Mouse (Mus musculus) stomach, embryonic 15.5 days (tissue): ENCODE results near the gene Nbeal1. TPM values are rescaled to one million over a fixed set of nuclear protein-coding genes. Genes with fewer than 3 reads are reported as not detected.
A peak's percentile ranks its signal among the peaks of the same experiment; 100 is the strongest.

Source experiments
- ATAC-seq: fragments of 200-750 bp; cut with Nextera tagmentation; 2 replicates; pipeline ENCODE4 v1.8.0; 2017; ENCODE audit warnings: low read depth, moderate number of reproducible peaks, moderate TSS enrichment; ENCODE audit not compliant: insufficient read depth, low FRiP score
- H3K27ac ChIP-seq: fragments of 300-500 bp; sonication (generic); 2 replicates; pipeline ENCODE4 v1.5.1; 2015; ENCODE audit warnings: mild to moderate bottlenecking, inconsistent platforms
- H3K27me3 ChIP-seq: fragments of 300-500 bp; sonication (generic); replicated peaks from 2 replicates; pipeline ENCODE4 v1.6.1; 2015; ENCODE audit warnings: inconsistent platforms
- H3K36me3 ChIP-seq: fragments of 300-500 bp; sonication (generic); 2 replicates; pipeline ENCODE4 v1.6.1; 2015; ENCODE audit warnings: inconsistent platforms
- H3K4me1 ChIP-seq: fragments of 300-500 bp; sonication (generic); 2 replicates; pipeline ENCODE4 v1.6.1; 2015; ENCODE audit warnings: inconsistent platforms
- H3K4me2 ChIP-seq: fragments of 300-500 bp; sonication (generic); 2 replicates; pipeline ENCODE4 v1.6.1; 2015; ENCODE audit warnings: mild to moderate bottlenecking, inconsistent platforms
- H3K4me3 ChIP-seq: fragments of 300-500 bp; sonication (generic); replicated peaks from 2 replicates; pipeline ENCODE4 v1.5.1; 2015; ENCODE audit warnings: inconsistent platforms
- H3K9ac ChIP-seq: fragments of 300-500 bp; sonication (generic); 2 replicates; pipeline ENCODE4 v1.6.1; 2015; ENCODE audit warnings: inconsistent platforms
- H3K9me3 ChIP-seq: fragments of 300-500 bp; sonication (generic); 2 replicates; pipeline ENCODE4 v1.6.1; 2016; ENCODE audit warnings: inconsistent platforms
- WGBS: fragments of 180-500 bp; shearing (Covaris S2); methylation state at CpG from one replicate; pipeline ENCODE4 v1.1.7; 2015; 5-methylcytosine and 5-hydroxymethylcytosine counted together
- polyA plus RNA-seq: library from polyadenylated mRNA; unstranded; fragments of >200 nt; fragmentation: Nextera tagmentation; extraction: Ambion mirVana; gene quantifications from 2 replicates; pipeline ENCODE4 v1.2.1, GENCODE M21; 2015

Nbeal1 gene
- polyA plus RNA-seq, 1 experiment from 2014 or later: 7.8 TPM

GRCm38 (mm10) chr1:60345712-60346111 lies 165.3 kb downstream of the Nbeal1 start:
- Histone ChIP-seq H3K4me2 (no peak overlapping the region), H3K4me3 (no peak overlapping the region), H3K27me3 (no peaks in the 10 kb centered on the region), H3K9ac (no peak overlapping the region), H3K36me3 (no peaks in the 10 kb centered on the region), H3K4me1 (no peaks in the 10 kb centered on the region; the same call in 1 of the 2 replicates), H3K9me3 (peaks cover 5% of the 10 kb centered on the region; the same call in 1 of the 2 replicates), H3K27ac (peak overlapping the region; percentile 16; the same call in 1 of the 2 replicates)
- WGBS: 31% methylated on average over 2 of the region's 2 CpGs
- ATAC-seq: no peak

GRCm38 (mm10) chr1:60352786-60353185 lies 172.4 kb downstream of the Nbeal1 start:
- WGBS: 88% methylated on average over 5 of the region's 5 CpGs

GRCm38 (mm10) chr1:60361626-60362025 lies 181.2 kb downstream of the Nbeal1 start:
- Histone ChIP-seq H3K27ac (no peak overlapping the region), H3K27me3 (no peaks in the 10 kb centered on the region), H3K36me3 (no peaks in the 10 kb centered on the region), H3K9me3 (no peaks in the 10 kb centered on the region), H3K4me2 (no peak overlapping the region), H3K4me1 (no peaks in the 10 kb centered on the region), H3K9ac (no peak overlapping the region), H3K4me3 (no peak overlapping the region)
- whole genome bisulfite sequencing: 94% methylated on average over 1 of the region's 1 CpGs
- no peak for ATAC-seq

More at GRCm38 (mm10) chr1:60352786-60353185, 172.4 kb downstream of the Nbeal1 start:
- Histone ChIP-seq H3K27me3 (no peaks in the 10 kb centered on the region), H3K36me3 (0 out of 2 replicates have a peak, but pooled peaks cover 7% of the 10 kb centered on the region), H3K4me1 (no peaks in the 10 kb centered on the region), H3K9ac (no peak overlapping the region), H3K4me2 (no peak overlapping the region), H3K27ac (no peak overlapping the region), H3K4me3 (no peak overlapping the region), H3K9me3 (peaks cover 5% of the 10 kb centered on the region; the same call in 1 of the 2 replicates)
- no peak for ATAC-seq

- no peaks in the 10 kb centered on the region for H3K9me3 ChIP-seq
- H3K4me2 ChIP-seq: no peak overlapping the region
- H3K4me1 ChIP-seq: no peaks in the 10 kb centered on the region
- no peak overlapping the region for H3K27ac ChIP-seq
- no peak for ATAC-seq
- WGBS: 91% methylated on average over 1 of the region's 1 CpGs
- H3K9ac ChIP-seq: no peak overlapping the region
- no peaks in the 10 kb centered on the region for H3K27me3 ChIP-seq
- peaks cover 3% of the 10 kb centered on the region; the same call in 1 of the 2 replicates for H3K36me3 ChIP-seq
- H3K4me3 ChIP-seq: no peak overlapping the region
Observed at GRCm38 (mm10) chr1:60376556-60376955, 196.2 kb downstream of the Nbeal1 start.

GRCm38 (mm10) chr1:60381910-60382309 lies 201.5 kb downstream of the Nbeal1 start:
- no peaks in the 10 kb centered on the region for H3K27me3 ChIP-seq
- no peak overlapping the region for H3K4me2 ChIP-seq
- H3K9ac ChIP-seq: no peak overlapping the region
- no peak overlapping the region for H3K4me3 ChIP-seq
- 0 out of 2 replicates have a peak, but pooled peaks cover 15% of the 10 kb centered on the region for H3K36me3 ChIP-seq
- no peak for ATAC-seq
- 92% methylated on average over 3 of the region's 3 CpGs for WGBS
- no peak overlapping the region for H3K27ac ChIP-seq
- no peaks in the 10 kb centered on the region for H3K9me3 ChIP-seq
- H3K4me1 ChIP-seq: no peaks in the 10 kb centered on the region

Other genes with a start within 250 kb of the Nbeal1 start
- gene Ica1l, start 137.4 kb upstream of the Nbeal1 start, polyA plus RNA-seq: 0.70 and 1.4 TPM in 2 replicates
- 5.1 and 6.0 TPM in 2 replicates for gene Carf, start 82.4 kb upstream of the Nbeal1 start, polyA plus RNA-seq
- gene Wdr12, start 82.0 kb upstream of the Nbeal1 start, polyA plus RNA-seq: 45.2 and 47.6 TPM in 2 replicates
- gene Cyp20a1, start 162.7 kb downstream of the Nbeal1 start, polyA plus RNA-seq: 26.2 and 28.5 TPM in 2 replicates
- 17.7 and 18.9 TPM in 2 replicates for gene Abi2, start 229.0 kb downstream of the Nbeal1 start, polyA plus RNA-seq